Mouse (Mus musculus) liver, postnatal 0 days (tissue): ENCODE results near the gene Pfkl.

Experiments used
- CTCF ChIP-seq: sonication (generic); IDR thresholded peaks from 2 replicates; pipeline ENCODE4 v1.5.1; 2016; ENCODE audit warnings: antibody characterized with exemption, low read depth
- EP300 ChIP-seq: IDR thresholded peaks from 2 replicates; pipeline ENCODE4 v1.6.1; 2016; ENCODE audit warnings: antibody characterized with exemption, low read depth, mild to moderate bottlenecking

- TF ChIP-seq CTCF, result peak; percentile 95
- no peak for TF ChIP-seq EP300
These were observed 25.2 kb downstream of the Pfkl start for GRCm38 (mm10) chr10:77984660-77985059.
